Mouse (Mus musculus) adrenal gland, postnatal 14 days (tissue): ENCODE measurements at regions not wholly inside any gene's neighbourhood (a gene's known extent, or its start where the extent isn't known, plus 50 kb on each side); places are given as distances from the start of the nearest gene placed in this dataset.

Experiments used
- DNase-seq: peaks from one replicate; pipeline ENCODE4 v3.0.0; 2021; ENCODE audit warnings: mixed read lengths

DNA sequence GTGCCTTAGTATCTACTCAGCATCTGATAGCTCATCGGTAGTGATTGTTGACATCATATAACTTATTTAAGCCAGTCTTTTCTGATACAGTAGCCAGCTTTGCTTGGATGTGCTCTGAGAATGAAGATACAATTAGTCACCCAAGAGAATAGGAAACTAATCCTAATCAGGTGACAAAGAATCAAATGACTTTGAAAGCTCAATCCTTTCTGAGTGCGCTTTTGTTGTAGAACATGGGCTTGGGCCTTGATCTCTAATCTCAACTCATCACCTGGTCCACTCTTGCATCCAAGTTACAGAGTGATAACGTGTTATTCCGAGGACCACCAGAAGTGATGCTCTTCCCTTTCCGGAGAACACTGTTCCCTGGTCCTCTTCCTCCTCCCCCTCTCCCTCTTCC lies 86.9 kb upstream of the Cpm start:
- no peak for DNase-seq

DNA sequence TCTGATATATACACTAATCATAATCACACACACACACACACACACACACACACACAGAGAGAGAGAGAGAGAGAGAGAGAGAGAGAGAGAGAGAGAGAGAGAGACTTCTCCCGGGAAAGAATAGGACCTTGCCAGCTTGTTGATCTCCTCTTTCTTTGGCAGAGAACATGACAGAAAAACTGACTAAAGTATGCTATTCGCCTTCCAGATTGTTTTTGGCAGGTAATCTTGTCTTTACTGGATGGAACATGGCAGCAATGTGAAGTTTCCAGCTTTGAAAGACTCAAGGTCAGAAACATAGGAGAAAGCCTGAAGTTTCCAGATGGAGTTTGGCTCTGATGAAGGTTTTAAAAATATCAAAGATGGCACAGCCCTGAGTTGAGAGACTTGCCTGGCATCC lies 87.8 kb upstream of the Cpm start:
- no peak for DNase-seq

- DNase-seq: no peak
These were observed 88.4 kb upstream of the Cpm start for GRCm38 (mm10) chr10:117540747-117541398.

DNA sequence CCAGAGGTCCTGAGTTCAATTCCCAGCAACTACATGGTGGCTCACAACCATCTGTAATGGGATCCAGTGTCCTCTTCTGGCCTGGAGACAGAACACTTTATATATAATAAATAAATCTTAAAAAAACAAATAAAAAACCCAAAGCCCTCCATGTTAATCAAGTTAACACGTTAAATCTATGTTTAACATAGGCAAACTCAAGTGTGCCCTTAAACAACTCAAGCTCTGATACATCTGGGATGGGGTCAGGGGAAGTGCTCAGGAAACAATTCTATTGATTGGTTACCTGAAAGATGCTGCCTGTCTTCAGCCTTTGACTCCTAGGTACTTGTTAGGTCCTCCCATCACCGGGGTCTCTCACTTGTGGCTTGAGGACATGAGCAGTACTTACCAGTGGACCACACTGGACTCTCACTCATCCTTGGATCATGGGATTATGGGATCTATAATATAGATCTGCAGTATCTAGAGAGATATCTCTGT lies 89.1 kb upstream of the Cpm start:
- no peak for DNase-seq

GRCm38 (mm10) chr10:117539532-117539931 lies 89.8 kb upstream of the Cpm start:
- no peak for DNase-seq

DNA sequence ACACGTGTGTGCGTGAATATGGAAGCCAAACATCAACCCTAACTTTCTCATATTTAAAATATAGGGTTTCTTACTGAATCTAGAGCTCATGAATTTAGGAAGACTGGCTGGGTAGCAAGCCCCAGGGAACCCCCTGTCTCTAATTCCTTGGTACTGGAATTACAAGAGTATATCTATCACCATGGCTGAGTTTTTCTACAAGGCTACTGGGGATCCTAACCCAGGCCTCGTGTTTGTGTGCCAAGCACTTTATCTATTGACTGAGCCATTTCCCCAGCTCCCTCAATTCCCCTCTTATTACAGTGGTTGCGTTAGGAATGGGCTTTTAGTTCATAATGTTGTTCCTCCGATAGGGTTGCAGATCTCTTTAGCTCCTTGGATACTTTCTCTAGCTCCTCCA lies 90.6 kb upstream of the Cpm start:
- no peak for DNase-seq

- no peak for DNase-seq
These were observed 92.3 kb upstream of the Cpm start for GRCm38 (mm10) chr10:117536769-117537599.

DNA sequence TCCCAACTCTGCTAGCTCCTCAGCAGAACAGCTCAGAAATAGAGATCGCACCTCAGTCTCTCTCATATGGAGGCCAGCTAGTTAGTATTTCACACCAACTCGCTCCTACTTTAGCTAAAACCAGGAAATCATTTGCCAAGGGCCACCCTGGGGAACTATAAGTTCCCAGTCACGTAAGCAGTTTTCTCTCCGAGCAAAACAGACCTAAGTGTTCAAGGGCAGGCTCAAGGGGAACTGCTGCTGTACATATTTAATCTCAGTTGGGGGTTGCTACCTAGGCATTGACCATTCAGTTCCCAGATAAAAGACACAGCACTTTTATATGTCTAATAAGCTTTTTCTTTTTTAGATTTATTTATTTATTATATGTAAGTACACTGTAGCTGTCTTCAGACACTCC lies 93.5 kb upstream of the Cpm start:
- DNase-seq: no peak

DNA sequence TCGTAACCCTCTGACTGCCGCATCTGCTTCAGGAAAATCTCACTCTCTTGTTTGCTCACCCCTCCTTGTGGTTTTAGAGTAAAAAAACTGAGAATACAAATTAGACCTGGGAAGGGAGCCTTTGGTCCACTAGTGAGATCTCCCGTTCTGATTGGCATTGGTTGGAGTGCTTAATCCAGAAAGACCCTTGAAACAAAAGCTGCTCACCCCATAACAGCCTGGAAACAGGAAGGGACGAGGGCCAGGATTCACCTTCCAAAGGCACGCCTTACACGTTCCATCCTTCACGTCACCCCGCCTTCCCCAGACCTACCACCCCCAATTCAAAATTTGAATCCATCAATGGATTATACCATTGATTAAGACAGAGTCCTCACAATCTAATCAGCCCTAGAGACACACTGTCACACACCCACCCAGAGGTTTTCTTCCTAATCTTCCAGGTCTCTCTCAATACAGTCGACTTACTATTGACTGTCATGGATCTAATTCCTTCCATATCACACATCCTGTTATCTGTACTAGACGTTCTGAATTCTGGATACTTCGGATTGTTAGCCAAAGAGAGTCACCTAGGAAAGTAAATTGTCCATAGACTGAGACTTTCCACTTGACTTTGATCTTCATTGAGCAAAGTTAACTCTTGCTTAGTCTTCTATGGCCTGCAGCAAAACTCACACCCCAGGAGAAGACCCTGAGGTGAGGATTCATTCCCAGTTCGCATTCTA lies 94.1 kb upstream of the Cpm start:
- no peak for DNase-seq

DNA sequence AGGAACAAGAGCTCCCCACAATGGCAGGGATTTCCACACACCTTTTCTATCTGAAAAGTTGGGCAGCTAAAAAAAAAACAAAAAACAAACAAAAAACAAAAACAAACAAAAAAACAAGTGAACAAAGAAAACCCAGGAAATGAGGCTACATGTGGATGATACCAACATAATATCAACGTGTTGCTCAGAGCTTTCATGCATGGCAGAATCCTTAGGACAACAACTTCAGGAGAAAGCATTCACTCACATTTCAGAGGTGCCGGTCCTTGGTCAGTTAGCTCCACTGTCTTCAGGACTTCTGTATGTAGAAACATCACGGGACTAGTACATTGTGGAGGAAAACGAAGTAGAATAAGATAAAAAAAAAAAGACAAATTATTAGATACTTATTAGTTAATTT lies 94.8 kb upstream of the Cpm start:
- no peak for DNase-seq

DNA sequence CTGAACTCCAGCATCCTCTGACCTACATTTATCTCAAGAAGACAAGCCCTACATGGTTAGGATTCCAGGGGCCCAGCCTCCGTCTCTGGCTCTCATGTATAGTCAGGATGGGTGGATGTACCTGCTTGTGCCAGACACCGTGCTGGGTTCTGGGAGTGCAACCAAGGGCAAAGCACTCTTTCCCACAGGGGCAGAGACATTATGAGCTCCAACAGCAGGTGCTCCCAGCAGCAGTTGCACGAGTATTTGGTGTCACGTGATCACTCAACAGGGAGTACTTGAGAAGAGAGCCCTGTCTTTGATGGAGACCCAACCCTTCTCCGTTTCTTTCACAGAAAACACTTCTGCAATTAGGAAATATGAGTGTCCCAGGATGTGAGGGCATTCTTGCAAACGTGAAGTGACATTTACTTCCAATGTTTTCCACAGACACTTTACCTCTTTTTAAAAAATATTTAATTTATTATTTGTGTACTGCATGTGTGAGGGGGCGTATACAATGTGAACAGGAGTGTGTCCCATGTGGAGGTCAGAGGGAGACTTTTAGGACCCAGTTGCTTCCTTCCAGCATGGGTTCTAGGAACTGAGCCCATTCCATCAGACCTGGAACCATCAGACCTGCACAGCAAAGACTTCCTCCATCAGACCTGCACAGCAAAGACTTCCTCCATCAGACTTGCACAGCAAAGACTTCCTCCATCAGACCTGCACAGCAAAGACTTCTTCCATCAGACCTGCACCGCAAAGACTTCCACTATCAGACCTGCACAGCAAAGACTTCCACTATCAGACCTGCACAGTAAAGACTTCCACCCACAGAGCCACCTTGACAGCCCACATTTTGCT lies 95.5 kb upstream of the Cpm start:
- no peak for DNase-seq

DNA sequence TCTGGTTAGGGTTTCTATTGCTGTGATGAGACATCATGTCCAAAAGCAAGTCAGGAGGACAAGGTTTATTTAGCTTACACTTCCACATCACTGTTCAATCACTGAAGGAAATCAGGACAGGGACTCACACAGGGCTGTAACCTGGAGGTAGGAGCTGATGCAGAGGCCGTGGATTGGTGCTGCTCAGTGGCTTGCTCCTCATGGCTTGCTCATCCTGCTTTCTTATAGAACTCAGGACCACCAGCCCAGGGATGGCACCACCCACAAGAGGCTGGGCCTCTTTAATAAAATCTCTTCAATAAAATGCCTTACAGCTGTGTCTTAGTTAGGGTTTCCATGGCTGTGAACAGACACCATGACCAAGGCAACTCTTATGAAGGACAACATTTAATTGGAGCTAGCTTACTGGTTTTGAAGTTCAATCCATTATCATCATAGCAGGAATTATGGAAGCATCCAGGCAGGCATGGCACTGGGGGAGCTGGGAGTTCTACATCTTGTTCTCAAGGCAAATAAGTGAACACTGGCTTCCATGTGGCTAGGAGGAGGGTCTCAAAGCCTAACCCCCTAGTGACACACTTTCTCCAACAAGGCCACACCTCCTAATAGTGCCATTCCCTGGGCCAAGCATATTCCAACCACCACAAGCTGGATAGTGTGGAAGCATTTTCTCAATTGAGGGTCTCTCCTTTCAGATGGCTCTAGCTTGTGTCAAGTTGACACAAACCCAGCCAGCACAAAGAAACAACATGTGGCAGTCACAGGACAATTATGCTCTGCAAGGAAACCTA lies 96.4 kb upstream of the Cpm start:
- no peak for DNase-seq

DNA sequence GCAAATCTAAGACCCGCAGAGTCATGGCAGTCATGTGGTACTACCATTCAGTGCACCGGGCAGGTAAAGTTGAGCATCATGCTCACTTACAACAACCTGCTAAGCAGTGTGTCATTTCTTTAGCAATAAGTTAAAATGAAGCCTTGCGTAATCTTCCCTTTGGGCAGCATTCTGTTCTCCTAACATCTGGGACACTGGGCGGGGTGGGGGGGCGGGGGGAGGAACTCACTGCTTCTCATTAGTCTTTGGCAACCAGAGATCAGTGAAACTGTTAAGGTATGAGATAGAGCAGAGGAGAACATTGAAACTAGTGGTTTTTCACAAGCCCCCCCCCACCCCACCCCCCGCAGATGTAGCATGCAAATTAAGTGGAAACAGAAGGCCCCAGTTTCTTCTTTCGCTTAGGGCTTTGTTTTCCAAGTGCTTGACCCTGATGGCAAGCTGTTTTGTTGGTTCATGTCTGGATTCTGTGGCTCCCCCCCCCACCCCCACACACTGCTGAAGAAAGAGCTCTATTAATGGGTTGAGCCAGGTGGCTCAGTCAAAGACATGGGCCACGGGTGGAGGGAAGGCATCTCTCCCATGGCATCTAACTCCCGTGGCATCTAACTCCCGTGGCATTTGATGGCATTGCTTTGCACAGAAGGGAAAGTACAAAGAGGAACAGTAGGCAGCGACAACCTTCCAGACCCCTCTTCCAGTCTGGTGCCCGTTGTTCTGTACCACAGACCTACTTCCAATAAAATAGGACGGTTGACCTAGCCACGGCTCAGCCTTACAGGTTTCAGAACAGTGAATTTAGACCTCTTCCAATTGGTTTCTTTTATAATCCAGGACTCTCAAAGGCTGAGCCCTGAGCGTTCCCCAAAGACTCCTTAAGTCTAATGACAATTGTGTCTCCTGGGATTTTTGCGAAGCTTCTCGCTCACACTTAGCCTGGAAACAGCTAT lies 97.2 kb upstream of the Cpm start:
- DNase-seq: no peak

GRCm38 (mm10) chr10:117530859-117531602 lies 98.3 kb upstream of the Cpm start:
- no peak for DNase-seq

DNA sequence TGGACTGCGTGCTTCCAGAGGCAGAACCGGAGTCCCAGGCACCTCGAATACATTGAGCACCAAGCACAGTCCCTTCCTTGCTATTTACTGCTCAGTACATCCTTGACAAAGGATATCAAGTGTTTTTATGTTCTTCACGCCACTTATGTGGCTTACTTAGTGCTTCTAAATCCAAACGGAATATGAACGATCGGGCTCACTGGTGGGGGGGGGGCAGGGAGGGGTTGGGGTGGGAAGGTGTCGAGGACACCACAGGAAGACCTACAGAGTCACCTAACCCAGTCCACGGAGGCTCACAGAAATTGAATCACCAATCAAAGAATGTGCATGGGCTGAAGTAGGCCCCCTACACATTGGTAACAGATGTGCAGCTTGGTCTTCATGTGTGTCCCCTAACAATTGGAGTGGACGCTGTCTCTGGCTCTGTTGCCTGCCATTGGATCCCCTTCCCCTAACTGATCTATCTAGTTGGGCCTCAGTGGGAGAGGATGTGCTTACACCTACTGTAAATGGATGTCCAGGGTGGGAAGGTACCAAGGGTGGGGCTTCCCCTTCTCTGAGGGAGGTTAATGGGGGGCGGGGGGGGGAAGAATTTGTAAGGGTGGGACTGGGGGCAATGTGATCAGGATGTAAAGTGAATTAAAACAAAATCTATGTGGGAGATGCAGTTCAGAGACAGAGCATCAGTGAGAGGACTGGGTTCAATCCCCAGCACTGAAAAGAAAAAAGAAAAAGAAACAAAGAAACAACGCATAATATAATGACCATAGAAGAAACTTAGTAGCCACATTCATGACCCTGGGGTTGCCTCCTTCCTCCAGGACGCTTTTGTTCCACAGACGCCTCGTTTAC lies 99.1 kb upstream of the Cpm start:
- no peak for DNase-seq

- no peak for DNase-seq
These were observed 99.9 kb upstream of the Cpm start for GRCm38 (mm10) chr10:117529269-117530006.

DNA sequence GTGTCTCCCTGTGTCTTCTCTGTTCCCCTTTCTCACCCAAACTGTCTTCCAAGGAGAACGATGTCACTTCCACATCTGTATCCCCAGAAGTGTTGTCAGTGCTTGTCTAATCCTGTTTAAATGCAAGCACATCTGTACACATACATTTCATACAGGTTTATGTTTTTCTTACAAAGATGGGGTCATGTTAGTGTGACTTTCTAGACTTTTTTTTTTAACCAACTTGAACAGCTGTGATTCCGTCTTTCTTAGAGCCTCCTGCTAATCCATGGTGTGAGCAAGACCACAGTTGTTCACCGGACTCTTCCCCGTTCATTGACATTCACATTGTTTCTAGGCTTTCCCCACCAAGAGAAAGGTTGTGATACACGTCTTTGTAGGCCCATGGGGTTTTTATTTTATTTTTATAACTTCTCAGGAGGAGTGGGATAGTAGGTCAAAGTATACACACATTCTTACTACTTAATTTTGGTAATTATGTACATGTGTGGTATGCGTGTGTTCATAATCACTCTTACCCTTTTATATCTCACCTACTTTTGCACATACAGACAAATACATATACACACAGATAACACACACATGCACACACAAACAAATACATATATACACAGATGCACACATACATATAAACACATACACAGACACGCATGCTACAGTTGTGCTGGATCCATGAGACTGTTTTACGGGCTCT lies 100.6 kb upstream of the Cpm start:
- DNase-seq: no peak
